15 mouse cellular contexts compared by ENCODE assay signal in the genomic region with DNA sequence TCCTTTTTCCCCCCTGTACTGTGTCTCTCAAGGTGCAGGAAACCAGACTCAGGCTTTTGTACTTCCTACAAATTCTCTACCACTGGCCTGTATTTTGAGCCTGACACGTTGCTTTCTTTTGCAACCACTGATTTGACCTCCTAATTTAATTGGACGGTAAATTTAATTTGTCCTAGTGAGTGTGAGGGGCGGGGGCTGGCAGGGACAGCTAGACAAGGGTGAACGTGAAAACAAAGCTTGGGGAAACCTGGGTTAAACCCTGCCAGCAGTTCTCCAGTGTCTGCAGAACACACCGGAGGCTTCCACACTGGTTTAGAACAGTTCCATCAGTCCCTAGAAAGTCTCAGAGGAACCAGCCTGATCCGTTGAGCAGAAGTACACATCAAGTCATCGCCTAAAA. TPM values are rescaled to one million over a fixed set of nuclear protein-coding genes. Genes with fewer than 3 reads are reported as not detected.
A peak's percentile ranks its signal among the peaks of the same experiment; 100 is the strongest.
DNase-seq lines count a peak whose midpoint lies in the region; ATAC-seq lines count a peak whose summit lies in the region.
"Had no signal": no experiment of that assay in that cellular context is flagged by ENCODE, and none has a peak within 500 bp of the region (broad histone marks: within the 10 kb centered on the region; RNA-seq: fewer than 3 reads in every experiment).

No protein-coding gene starts in this region.

- no peak overlapping the region for H3K4me3 ChIP-seq in heart, embryonic 12.5 days
- no peak overlapping the region for H3K4me3 ChIP-seq in kidney, embryonic 15.5 days (replicated peaks)
- H3K4me3 ChIP-seq in embryonic facial prominence, embryonic 10.5 days, result no peak overlapping the region
- H3K4me3 ChIP-seq: hindbrain, embryonic 12.5 days; intestine, embryonic 15.5 days had no signal

- no peaks in the 10 kb centered on the region for H3K36me3 ChIP-seq in heart, embryonic 12.5 days
- H3K36me3 ChIP-seq in kidney, embryonic 15.5 days, result no peaks in the 10 kb centered on the region
- H3K36me3 ChIP-seq in embryonic facial prominence, embryonic 10.5 days (replicated peaks), result peaks cover 27% of the 10 kb centered on the region
- H3K36me3 ChIP-seq: hindbrain, embryonic 12.5 days; intestine, embryonic 15.5 days had no signal

- no peak overlapping the region for H3K4me2 ChIP-seq in heart, embryonic 12.5 days
- no peak overlapping the region for H3K4me2 ChIP-seq in kidney, embryonic 15.5 days
- H3K4me2 ChIP-seq: heart, embryonic 11.5 days; hindbrain, embryonic 12.5 days; intestine, embryonic 15.5 days had no signal

- DNase-seq in heart, adult 18-20 months, result peak; percentile 51 to 52
- no peak for DNase-seq in kidney, adult 8-10 months
- DNase-seq in Muller cell, postnatal 12 days (ENCODE audit: inconsistent ontology term), result peak; percentile 20
- no peak for DNase-seq in embryonic facial prominence, embryonic 10.5 days (ENCODE audit: low spot score)
- no peak for DNase-seq in left cerebral cortex, adult 9 months (ENCODE audit: low spot score in 2 of 2)
- DNase-seq: adrenal gland, adult 8-10 months; adrenal gland, postnatal 36 days; cerebellum, adult 2 months; cerebellum, postnatal 10 days; kidney, adult 18-20 months had no signal

- no peak overlapping the region for H3K27ac ChIP-seq in heart, embryonic 12.5 days (ENCODE audit: poor library complexity, severe bottlenecking)
- H3K27ac ChIP-seq in kidney, embryonic 15.5 days, result 0 out of 2 replicates have a peak overlapping the region, but pooled peaks have one; percentile 28
- H3K27ac ChIP-seq in embryonic facial prominence, embryonic 10.5 days (replicated peaks), result peak overlapping the region; percentile 73
- H3K27ac ChIP-seq: intestine, embryonic 15.5 days had no signal

- H3K4me1 ChIP-seq in heart, embryonic 12.5 days (replicated peaks), result peaks cover 10% of the 10 kb centered on the region
- peaks cover 40% of the 10 kb centered on the region for H3K4me1 ChIP-seq in kidney, embryonic 15.5 days
- peaks cover 52% of the 10 kb centered on the region for H3K4me1 ChIP-seq in embryonic facial prominence, embryonic 10.5 days

- no peaks in the 10 kb centered on the region for H3K9me3 ChIP-seq in heart, embryonic 12.5 days (replicated peaks)
- H3K9me3 ChIP-seq in kidney, embryonic 15.5 days (replicated peaks), result no peaks in the 10 kb centered on the region
- no peaks in the 10 kb centered on the region for H3K9me3 ChIP-seq in embryonic facial prominence, embryonic 10.5 days
- H3K9me3 ChIP-seq: hindbrain, embryonic 12.5 days; intestine, embryonic 15.5 days had no signal

- no peak overlapping the region for H3K9ac ChIP-seq in heart, embryonic 12.5 days
- no peak overlapping the region for H3K9ac ChIP-seq in kidney, embryonic 15.5 days
- H3K9ac ChIP-seq: hindbrain, embryonic 12.5 days; intestine, embryonic 15.5 days had no signal

- WGBS in heart, embryonic 12.5 days, result 82% methylated on average over 7 of the region's 7 CpGs
- 64% methylated on average over 7 of the region's 7 CpGs for WGBS in kidney, embryonic 15.5 days
- WGBS in embryonic facial prominence, embryonic 10.5 days, result 57% methylated on average over 7 of the region's 7 CpGs

- no peak for ATAC-seq in heart, embryonic 12.5 days (ENCODE audit: insufficient number of reproducible peaks, low FRiP score)
- ATAC-seq in kidney, embryonic 15.5 days (replicated peaks; ENCODE audit: low FRiP score), result no peak
- ATAC-seq: intestine, embryonic 15.5 days had no signal

- no peaks in the 10 kb centered on the region for H3K27me3 ChIP-seq in heart, embryonic 12.5 days (replicated peaks)
- peaks cover 5% of the 10 kb centered on the region; the same call in 1 of the 2 replicates for H3K27me3 ChIP-seq in kidney, embryonic 15.5 days
- H3K27me3 ChIP-seq in embryonic facial prominence, embryonic 10.5 days (replicated peaks; ENCODE audit: low read depth, poor library complexity, severe bottlenecking), result no peaks in the 10 kb centered on the region
- H3K27me3 ChIP-seq: intestine, embryonic 15.5 days had no signal

RNA-seq across cellular contexts. Expression of a gene that starts 31.4 kb away (rescaled TPM):
- 10 to 100 TPM in 1 of 2 experiments, 1 to 10 TPM in 1; 6.8 to 10.0 TPM for total RNA-seq in heart, adult 18-20 months (2021)
- 8.2 and 8.8 TPM in 2 replicates for polyA plus RNA-seq in heart, embryonic 12.5 days (2016; fragmentation: Nextera tagmentation; extraction: Ambion mirVana)
- polyA plus RNA-seq in kidney, embryonic 15.5 days (2015; fragmentation: Nextera tagmentation; extraction: Ambion mirVana), result 9.6 and 11.2 TPM in 2 replicates
- 32.7 and 33.0 TPM in 2 replicates for polyA plus RNA-seq in embryonic facial prominence, embryonic 10.5 days (2016; fragmentation: Nextera tagmentation; extraction: Ambion mirVana)

Comparison
In these comparisons a context has a peak if more than half of its experiments do, and no peak if none do; other contexts are left out.
1. DNase-seq: peak in heart, adult 18-20 months (2 of 2) and Muller cell, postnatal 12 days (single experiment); none in kidney, adult 8-10 months (0 of 2), embryonic facial prominence, embryonic 10.5 days (single experiment) and left cerebral cortex, adult 9 months (0 of 2).